Mouse (Mus musculus) embryonic facial prominence, embryonic 13.5 days (tissue): Measurements from ENCODE around the gene S1pr5. TPM values are rescaled to one million over a fixed set of nuclear protein-coding genes. Genes with fewer than 3 reads are reported as not detected.

ENCODE experiments used
- ATAC-seq: fragments of 200-750 bp; cut with Nextera tagmentation; 2 replicates; pipeline ENCODE4 v1.8.0; 2017; ENCODE audit warnings: low read depth; ENCODE audit not compliant: insufficient number of reproducible peaks, insufficient read depth, low FRiP score, low TSS enrichment
- H3K27ac ChIP-seq: fragments of 300-500 bp; sonication (generic); 2 replicates; pipeline ENCODE4 v1.5.1; 2015; ENCODE audit warnings: moderate library complexity, mild to moderate bottlenecking, inconsistent platforms
- H3K27me3 ChIP-seq: fragments of 300-500 bp; sonication (generic); 2 replicates; pipeline ENCODE4 v1.6.1; 2015; ENCODE audit warnings: mild to moderate bottlenecking, inconsistent platforms
- H3K36me3 ChIP-seq: fragments of 300-500 bp; sonication (generic); 2 replicates; pipeline ENCODE4 v1.6.1; 2015; ENCODE audit warnings: mild to moderate bottlenecking, inconsistent platforms
- H3K4me1 ChIP-seq: fragments of 300-500 bp; sonication (generic); 2 replicates; pipeline ENCODE4 v1.6.1; 2015; ENCODE audit warnings: inconsistent platforms
- H3K4me2 ChIP-seq: fragments of 300-500 bp; sonication (generic); 2 replicates; pipeline ENCODE4 v1.6.1; 2015; ENCODE audit warnings: moderate library complexity, mild to moderate bottlenecking, inconsistent platforms
- H3K4me3 ChIP-seq: fragments of 300-500 bp; sonication (generic); 2 replicates; pipeline ENCODE4 v1.5.1; 2015; ENCODE audit warnings: mild to moderate bottlenecking, inconsistent platforms
- H3K9ac ChIP-seq: fragments of 300-500 bp; sonication (generic); 2 replicates; pipeline ENCODE4 v1.6.1; 2015; ENCODE audit warnings: mild to moderate bottlenecking, inconsistent platforms
- H3K9me3 ChIP-seq: fragments of 300-500 bp; sonication (generic); 2 replicates; pipeline ENCODE4 v1.6.1; 2016; ENCODE audit warnings: inconsistent platforms
- WGBS: fragments of 180-500 bp; shearing (Covaris S2); methylation state at CpG from one replicate; pipeline ENCODE4 v1.1.7; 2015; ENCODE audit warnings: mixed read lengths; 5-methylcytosine and 5-hydroxymethylcytosine counted together
- polyA plus RNA-seq: library from polyadenylated mRNA; unstranded; fragments of >200 nt; fragmentation: Nextera tagmentation; extraction: Ambion mirVana; gene quantifications from 2 replicates; pipeline ENCODE4 v1.2.1, GENCODE M21; 2015

S1pr5 gene
- polyA plus RNA-seq, 1 experiment from 2014 or later: 0.58 TPM

DNA sequence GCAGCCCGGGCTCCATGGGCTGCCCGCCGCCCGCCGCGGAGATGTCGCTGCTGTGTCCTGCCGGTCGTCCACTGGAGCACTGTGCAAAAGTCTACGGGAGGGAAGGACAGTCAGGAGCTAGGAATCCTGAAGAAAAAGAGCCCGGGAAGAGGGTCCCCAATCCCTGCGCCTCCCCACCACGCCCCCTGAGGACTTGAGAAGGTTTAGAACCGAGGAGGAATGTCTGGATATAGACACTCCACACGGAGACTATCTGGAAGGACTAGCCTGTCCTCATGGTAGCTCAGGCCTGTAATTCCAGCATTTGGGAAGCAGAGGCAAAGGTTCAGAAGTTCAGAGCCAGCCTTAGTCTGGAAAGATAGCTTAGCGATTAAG, 3.1 kb downstream of the S1pr5 start:
- WGBS: 3% methylated on average over 16 of the region's 16 CpGs
- peak overlapping the region; percentile 92 for H3K4me2 ChIP-seq
- no peaks in the 10 kb centered on the region for H3K36me3 ChIP-seq
- no peak overlapping the region for H3K27ac ChIP-seq
- peaks cover 30% of the 10 kb centered on the region for H3K4me1 ChIP-seq
- peak overlapping the region; percentile 50 for H3K4me3 ChIP-seq
- H3K9me3 ChIP-seq: no peaks in the 10 kb centered on the region
- no peak for ATAC-seq
- peaks cover 89% of the 10 kb centered on the region for H3K27me3 ChIP-seq
- peak overlapping the region; percentile 67 for H3K9ac ChIP-seq

DNA sequence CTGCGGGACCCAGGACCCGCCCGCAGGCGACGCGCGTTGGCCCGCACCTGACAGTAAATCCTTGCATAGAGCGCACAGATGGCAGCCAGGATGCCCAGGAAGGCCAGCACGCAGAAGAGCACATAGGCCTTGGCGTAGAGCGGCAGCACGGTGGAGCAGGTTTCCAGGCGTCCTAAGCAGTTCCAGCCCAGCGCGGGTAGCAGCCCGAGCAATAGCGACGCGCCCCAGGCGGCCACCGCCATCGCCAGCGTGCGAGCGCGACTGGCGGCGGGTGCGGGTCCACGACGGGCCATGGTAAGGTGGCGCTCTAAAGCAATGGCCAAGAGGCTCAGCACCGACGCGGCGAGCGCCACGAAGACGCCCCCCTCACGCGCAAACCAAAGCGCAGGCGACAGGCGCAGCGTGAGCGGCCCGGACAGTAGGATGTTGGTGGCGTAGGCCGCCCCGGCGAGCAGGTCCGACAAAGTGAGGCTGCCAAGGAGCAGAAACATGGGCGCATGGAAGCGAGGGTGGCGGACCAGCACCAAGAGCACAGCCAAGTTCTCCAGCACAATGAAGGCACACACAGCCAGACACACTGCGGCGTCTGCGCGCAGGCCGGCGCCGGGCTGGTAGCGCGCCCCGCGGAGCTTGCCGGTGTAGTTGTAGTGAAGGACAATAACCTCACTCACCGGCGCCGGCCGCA, 3.7 kb downstream of the S1pr5 start:
- Histone ChIP-seq H3K9me3 (no peaks in the 10 kb centered on the region), H3K4me1 (peaks cover 33% of the 10 kb centered on the region), H3K4me2 (peak overlapping the region; percentile 92), H3K9ac (peak overlapping the region; percentile 67), H3K36me3 (no peaks in the 10 kb centered on the region), H3K27ac (no peak overlapping the region), H3K27me3 (peaks cover 84% of the 10 kb centered on the region), H3K4me3 (peak overlapping the region; percentile 50)
- under 1% methylated on average over 72 of the region's 72 CpGs for WGBS
- ATAC-seq: no peak

DNA sequence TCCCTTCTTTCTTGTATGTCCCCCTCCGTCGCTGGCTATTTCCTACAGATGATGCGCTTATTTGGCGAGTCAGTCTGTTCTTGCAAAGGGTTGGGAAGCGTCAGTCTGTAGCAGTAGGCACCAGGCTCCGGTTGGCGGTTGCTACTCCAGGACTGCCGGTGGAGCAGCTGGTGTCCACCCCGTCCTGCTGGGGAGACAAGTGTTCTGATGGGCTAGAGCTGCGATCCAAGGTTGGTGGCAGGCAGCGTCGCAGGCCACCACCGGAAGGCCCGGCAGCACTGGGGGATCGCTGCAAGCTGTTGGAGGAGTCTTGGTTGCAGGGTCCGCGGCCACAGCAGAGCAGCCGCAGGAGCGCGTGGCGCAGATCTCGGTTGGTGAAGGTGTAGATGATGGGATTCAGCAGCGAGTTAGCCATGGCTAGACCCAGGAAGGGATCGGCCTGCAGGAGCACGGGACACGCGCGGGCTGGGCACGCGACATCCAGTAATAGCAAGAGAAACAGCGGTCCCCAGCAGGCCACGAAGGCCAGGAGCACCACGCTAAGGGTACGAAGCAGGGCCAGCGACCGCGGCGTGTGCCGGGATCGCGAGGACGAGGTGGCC, 4.3 kb downstream of the S1pr5 start:
- no peak overlapping the region for H3K27ac ChIP-seq
- WGBS: 4% methylated on average over 42 of the region's 42 CpGs
- no peaks in the 10 kb centered on the region for H3K36me3 ChIP-seq
- ATAC-seq: no peak
- peaks cover 36% of the 10 kb centered on the region for H3K4me1 ChIP-seq
- peak overlapping the region; percentile 92 for H3K4me2 ChIP-seq
- no peaks in the 10 kb centered on the region for H3K9me3 ChIP-seq
- peak overlapping the region; percentile 50 for H3K4me3 ChIP-seq
- peaks cover 78% of the 10 kb centered on the region for H3K27me3 ChIP-seq
- H3K9ac ChIP-seq: peak overlapping the region; percentile 67

DNA sequence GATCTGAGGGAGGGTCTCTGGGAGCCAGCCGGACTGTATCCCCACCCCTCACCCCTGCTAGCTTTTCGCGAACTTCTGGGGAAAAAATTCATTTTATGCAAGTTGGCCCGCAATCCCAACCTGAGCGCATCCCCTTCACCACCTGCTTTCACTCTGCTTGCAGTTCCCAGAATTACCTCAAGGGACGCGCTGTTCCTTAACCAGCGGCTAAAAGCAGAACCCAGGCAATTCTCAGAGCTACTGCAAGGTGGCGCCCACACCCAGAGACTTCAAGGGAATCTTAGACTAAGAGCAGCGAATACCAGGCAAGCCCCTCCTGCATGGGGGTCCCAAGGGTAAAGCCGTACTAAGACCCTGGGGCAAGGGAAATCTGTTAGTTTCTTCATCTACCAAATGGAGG, 6.9 kb downstream of the S1pr5 start:
- peaks cover 53% of the 10 kb centered on the region for H3K27me3 ChIP-seq
- H3K4me2 ChIP-seq: no peak overlapping the region
- H3K27ac ChIP-seq: no peak overlapping the region
- no peaks in the 10 kb centered on the region for H3K9me3 ChIP-seq
- 0 out of 2 replicates have a peak overlapping the region, but pooled peaks have one; percentile 0 for H3K4me3 ChIP-seq
- H3K36me3 ChIP-seq: peaks cover 5% of the 10 kb centered on the region; the same call in 1 of the 2 replicates
- 4% methylated on average over 11 of the region's 11 CpGs for WGBS
- no peak overlapping the region for H3K9ac ChIP-seq
- peaks cover 45% of the 10 kb centered on the region for H3K4me1 ChIP-seq
- ATAC-seq: no peak

DNA sequence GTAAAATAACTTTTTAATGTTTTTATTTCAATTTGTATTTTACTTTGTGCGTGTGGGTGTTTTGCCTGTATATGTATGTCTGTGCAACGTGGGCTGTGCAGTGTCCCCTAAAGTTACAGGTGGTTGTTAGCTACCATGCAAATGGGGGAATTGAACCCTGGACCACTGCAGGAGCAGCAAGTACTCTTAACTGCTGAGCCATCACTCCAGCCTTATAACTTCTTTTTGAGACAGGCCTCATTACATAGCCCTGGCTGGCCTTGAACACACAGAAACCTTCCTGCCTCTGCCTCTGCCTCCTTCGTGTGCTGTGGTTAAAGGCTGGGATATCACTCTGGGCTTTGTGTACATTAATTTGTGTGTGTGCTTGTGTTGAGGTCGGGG, 8.8 kb downstream of the S1pr5 start:
- H3K27ac ChIP-seq: 0 out of 2 replicates have a peak overlapping the region, but pooled peaks have one; percentile 91
- peaks cover 21% of the 10 kb centered on the region for H3K36me3 ChIP-seq
- ATAC-seq: no peak
- H3K27me3 ChIP-seq: peaks cover 34% of the 10 kb centered on the region
- peak overlapping the region; percentile 78 for H3K4me2 ChIP-seq
- peak overlapping the region; percentile 93 for H3K4me3 ChIP-seq
- H3K4me1 ChIP-seq: peaks cover 35% of the 10 kb centered on the region
- peak overlapping the region; percentile 99 for H3K9ac ChIP-seq
- no peaks in the 10 kb centered on the region for H3K9me3 ChIP-seq
- 42% methylated on average over 4 of the region's 4 CpGs for WGBS

DNA sequence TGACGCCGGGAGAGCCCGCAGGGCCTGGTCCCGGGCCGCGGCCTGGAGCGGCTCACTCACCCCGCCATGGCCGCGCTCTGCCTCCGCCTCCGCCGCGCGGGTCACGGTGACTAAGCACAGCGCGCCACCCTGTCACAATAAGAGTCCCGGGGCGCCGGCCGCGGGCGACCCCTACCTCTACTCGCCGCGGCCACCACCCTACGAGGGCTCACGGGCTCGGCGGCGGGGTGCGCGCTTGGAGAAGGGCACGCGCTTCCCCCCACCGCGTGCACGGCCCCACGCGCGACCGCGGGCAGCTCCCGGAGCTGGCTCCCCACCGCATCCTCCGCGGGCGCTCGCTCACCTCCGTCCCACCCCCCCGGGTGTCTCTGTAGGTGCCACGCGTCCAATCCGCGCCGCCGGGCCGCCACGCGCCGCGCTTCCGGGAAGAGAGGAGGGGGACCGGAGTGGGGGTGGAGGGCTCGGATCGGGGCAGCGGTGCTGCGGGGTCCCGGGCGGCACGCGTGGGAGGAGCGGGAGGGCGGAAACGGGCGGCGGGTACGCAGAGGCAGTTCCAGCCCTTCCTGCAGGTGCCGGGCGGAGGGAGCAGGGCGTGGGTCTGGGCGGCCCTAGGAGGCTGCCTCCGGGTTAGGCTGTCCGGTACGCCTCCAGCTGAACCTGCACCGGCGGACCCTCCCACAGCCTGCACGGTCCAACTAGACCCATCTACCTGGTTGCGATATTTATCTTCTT, 9.3 kb downstream of the S1pr5 start, which contains the start of gene Keap1:
Gene Keap1, minus strand, starts transcription at position 629 of the 732 bp plus-strand sequence.
- Histone ChIP-seq H3K4me1 (peaks cover 30% of the 10 kb centered on the region), H3K9ac (peak within 1 kb of the TSS; percentile 99), H3K27ac (peak within 1 kb of the TSS; percentile 91), H3K36me3 (peaks cover 26% of the 10 kb centered on the region), H3K4me2 (peak within 1 kb of the TSS; percentile 78), H3K27me3 (peaks cover 28% of the 10 kb centered on the region), H3K9me3 (no peaks in the 10 kb centered on the region), H3K4me3 (peak within 1 kb of the TSS; percentile 93)
- WGBS: under 1% methylated on average over 71 of the region's 90 CpGs
- ATAC-seq: peak; percentile 85

DNA sequence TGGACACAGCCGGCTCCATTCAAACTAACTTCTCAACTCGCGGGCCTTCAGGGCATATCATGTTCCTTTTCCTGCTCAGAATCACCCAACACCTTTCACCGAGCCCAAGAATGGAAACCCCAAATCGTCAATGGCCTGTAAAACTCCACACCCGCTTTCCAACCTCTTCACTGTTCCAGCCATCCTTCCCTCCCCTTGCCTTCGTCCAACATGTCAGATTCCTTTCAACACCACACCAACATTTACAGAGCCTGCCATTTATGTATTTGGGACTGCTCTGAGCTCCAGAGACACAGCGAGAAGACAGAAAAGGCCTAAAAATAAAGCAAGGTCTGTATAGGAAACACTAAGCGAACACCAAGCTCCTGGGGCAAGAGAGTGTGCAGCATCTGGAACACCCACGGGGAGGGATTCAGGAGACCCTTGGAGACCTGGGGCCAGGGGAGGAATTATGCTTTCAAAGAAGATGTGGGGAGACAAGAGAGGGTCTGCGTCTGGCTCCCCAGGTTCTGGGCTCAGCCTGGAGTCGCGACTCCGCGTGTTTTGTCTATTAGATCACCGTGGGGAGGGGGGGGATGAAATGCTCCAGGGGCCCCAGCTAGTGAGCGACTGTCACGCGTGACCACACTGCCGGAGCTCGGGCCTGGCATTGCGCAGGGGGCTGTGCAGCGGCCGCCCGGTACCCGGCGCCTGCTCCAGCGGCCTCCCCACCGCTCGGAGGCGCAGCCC, 10.1 kb downstream of the S1pr5 start:
- Histone ChIP-seq H3K36me3 (peaks cover 34% of the 10 kb centered on the region), H3K27me3 (peaks cover 21% of the 10 kb centered on the region), H3K4me2 (peak overlapping the region; percentile 78), H3K9ac (peak overlapping the region; percentile 99), H3K4me1 (peaks cover 27% of the 10 kb centered on the region), H3K27ac (peak overlapping the region; percentile 91), H3K4me3 (peak overlapping the region; percentile 93), H3K9me3 (no peaks in the 10 kb centered on the region)
- no peak for ATAC-seq
- under 1% methylated on average over 31 of the region's 31 CpGs for WGBS

DNA sequence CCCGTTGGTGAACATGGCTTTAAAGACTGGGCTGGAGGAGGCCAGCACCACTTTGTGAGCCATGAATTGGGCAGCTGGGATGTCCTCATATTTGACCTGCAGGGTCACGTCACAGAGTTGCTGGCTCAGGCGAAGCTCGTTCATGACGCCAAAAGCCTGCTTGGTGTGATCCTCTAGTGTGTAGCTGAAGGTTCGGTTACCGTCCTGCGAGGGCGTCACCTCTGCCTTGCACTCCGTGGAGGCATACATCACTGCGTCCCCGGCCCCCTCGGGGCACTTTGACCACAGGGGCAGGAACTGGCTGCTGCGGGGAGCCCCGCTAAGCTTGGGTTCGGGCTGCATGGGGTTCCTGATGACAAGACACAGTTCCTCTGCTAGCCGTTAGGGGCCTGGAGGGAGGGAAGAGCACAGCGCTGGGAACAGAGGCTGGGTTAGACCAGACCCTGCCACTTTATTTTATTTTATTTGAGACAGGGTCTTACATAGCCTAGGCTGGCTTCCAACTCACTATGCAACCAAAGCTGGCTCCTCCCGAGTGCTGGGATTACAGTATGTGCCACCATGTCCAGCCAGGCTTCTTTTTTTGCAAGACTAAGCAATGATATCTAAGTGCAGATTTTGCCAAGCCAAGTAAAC, 10.8 kb downstream of the S1pr5 start:
- peak overlapping the region; percentile 78 for H3K4me2 ChIP-seq
- H3K36me3 ChIP-seq: peaks cover 40% of the 10 kb centered on the region
- H3K27ac ChIP-seq: peak overlapping the region; percentile 91
- H3K4me3 ChIP-seq: peak overlapping the region; percentile 93
- H3K9ac ChIP-seq: peak overlapping the region; percentile 99
- ATAC-seq: 0 out of 2 replicates have a peak, but pooled peaks have one; percentile 20
- 15% methylated on average over 19 of the region's 19 CpGs for WGBS
- peaks cover 27% of the 10 kb centered on the region for H3K4me1 ChIP-seq
- no peaks in the 10 kb centered on the region for H3K9me3 ChIP-seq
- H3K27me3 ChIP-seq: peaks cover 14% of the 10 kb centered on the region

DNA sequence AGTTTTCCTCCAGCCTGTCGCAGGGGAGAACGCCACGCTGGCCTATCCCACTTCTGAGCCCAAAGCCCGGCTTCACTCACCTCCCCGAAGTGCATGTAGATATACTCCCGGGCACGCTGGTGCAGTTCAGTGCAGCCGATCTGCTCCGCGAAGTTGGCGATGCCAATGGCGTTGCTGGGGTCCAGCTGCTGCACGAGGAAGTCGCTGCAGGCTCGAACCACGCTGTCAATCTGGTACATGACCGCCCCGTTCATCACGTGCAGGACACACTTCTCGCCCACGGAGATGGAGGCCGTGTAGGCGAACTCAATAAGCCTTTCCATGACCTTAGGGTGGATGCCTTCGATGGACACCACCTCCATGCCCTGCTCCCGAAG, 11.3 kb downstream of the S1pr5 start:
- Histone ChIP-seq H3K36me3 (peaks cover 42% of the 10 kb centered on the region), H3K4me2 (peak overlapping the region; percentile 78), H3K4me1 (peaks cover 27% of the 10 kb centered on the region), H3K27ac (0 out of 2 replicates have a peak overlapping the region, but pooled peaks have one; percentile 91), H3K9me3 (no peaks in the 10 kb centered on the region), H3K4me3 (peak overlapping the region; percentile 93), H3K27me3 (peaks cover 9% of the 10 kb centered on the region), H3K9ac (peak overlapping the region; percentile 99)
- 83% methylated on average over 25 of the region's 25 CpGs for WGBS
- no peak for ATAC-seq

DNA sequence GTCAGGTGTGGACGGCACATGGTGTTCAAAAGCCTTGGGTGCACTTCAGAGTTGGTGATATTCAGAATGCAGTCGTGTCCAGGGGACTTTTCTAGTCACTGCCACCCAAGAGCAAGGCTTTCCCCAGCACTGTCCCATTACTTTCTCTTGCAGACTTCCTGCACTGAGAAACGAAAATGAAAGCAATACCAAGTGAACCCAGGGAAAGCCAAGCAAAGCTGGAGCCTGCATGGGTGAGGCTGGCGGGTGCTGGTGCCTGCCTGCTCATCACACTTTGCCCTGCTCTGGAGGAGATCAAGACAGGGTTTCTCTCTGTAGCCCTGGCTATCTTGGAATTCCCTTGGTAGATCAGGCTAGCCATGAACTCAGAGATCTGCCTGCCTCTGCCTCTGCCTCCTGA, 12.9 kb downstream of the S1pr5 start:
- no peak overlapping the region for H3K4me3 ChIP-seq
- H3K9ac ChIP-seq: no peak overlapping the region
- H3K4me2 ChIP-seq: no peak overlapping the region
- WGBS: 87% methylated on average over 4 of the region's 4 CpGs
- H3K27me3 ChIP-seq: 0 out of 2 replicates have a peak, but pooled peaks cover 3% of the 10 kb centered on the region
- no peaks in the 10 kb centered on the region for H3K9me3 ChIP-seq
- no peak overlapping the region for H3K27ac ChIP-seq
- no peak for ATAC-seq
- H3K36me3 ChIP-seq: peaks cover 57% of the 10 kb centered on the region
- H3K4me1 ChIP-seq: peaks cover 23% of the 10 kb centered on the region

DNA sequence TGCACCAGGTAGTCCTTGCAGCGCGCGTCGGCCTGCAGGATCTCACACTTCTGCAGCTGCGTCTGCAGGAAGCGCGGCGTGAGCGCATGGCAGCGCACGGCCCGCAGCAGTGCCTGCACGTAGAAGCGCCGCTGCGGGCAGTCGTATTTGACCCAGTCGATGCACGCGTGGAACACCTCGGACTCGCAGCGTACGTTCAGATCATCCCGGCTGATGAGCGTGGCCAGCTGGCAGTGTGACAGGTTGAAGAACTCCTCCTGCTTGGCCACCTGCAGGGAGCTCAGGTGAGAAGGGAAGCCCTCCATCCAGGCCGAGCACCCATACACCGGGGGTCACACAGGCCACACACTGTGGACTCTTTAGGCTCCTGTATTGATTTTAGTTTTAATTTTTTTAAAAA, 14.4 kb downstream of the S1pr5 start:
- no peaks in the 10 kb centered on the region for H3K27me3 ChIP-seq

More for the DNA sequence above, 14.4 kb downstream of the S1pr5 start:
- H3K4me3 ChIP-seq: no peak overlapping the region
- 81% methylated on average over 28 of the region's 28 CpGs for WGBS
- peaks cover 16% of the 10 kb centered on the region for H3K4me1 ChIP-seq
- no peak overlapping the region for H3K27ac ChIP-seq
- no peaks in the 10 kb centered on the region for H3K9me3 ChIP-seq
- H3K36me3 ChIP-seq: peaks cover 72% of the 10 kb centered on the region
- no peak overlapping the region for H3K4me2 ChIP-seq
- no peak for ATAC-seq
- H3K9ac ChIP-seq: no peak overlapping the region
